Mouse (Mus musculus) MN1 (cell line): ENCODE measurements around the gene Ltbp4.

ENCODE experiments used
- DNase-seq: peaks from one replicate; pipeline ENCODE4 v3.0.0-alpha.2; 2016; ENCODE audit warnings: low spot score

The Ltbp4 gene

GRCm38 (mm10) chr7:27355745-27356240, 18.3 kb upstream of the Ltbp4 start, which contains the start of gene Shkbp1:
Shkbp1 (minus strand) TSS chr7:27356019.
- DNase-seq: peak; percentile 88

GRCm38 (mm10) chr7:27355261-27355660, 17.8 kb upstream of the Ltbp4 start:
- no peak for DNase-seq

- no peak for DNase-seq
Measured at GRCm38 (mm10) chr7:27354783-27355182, 17.3 kb upstream of the Ltbp4 start.

- peak; percentile 25 for DNase-seq
Measured at GRCm38 (mm10) chr7:27354144-27354543, 16.7 kb upstream of the Ltbp4 start.

- DNase-seq: no peak
Measured at GRCm38 (mm10) chr7:27345444-27345843, 8.0 kb upstream of the Ltbp4 start.

GRCm38 (mm10) chr7:27342595-27342994, 5.1 kb upstream of the Ltbp4 start:
- DNase-seq: no peak

GRCm38 (mm10) chr7:27339519-27339918, 2.0 kb upstream of the Ltbp4 start:
- DNase-seq: peak; percentile 58

- DNase-seq: peak; percentile 16
Measured at GRCm38 (mm10) chr7:27339114-27339513, 1.6 kb upstream of the Ltbp4 start.

GRCm38 (mm10) chr7:27335928-27336823, 1.3 kb downstream of the Ltbp4 start:
- DNase-seq: peak; percentile 92

- DNase-seq: peak; percentile 56
Measured at GRCm38 (mm10) chr7:27335011-27335720, 2.3 kb downstream of the Ltbp4 start.

- DNase-seq: peak; percentile 58
Measured at GRCm38 (mm10) chr7:27334405-27334911, 3.0 kb downstream of the Ltbp4 start.

- peak; percentile 55 for DNase-seq
Measured at GRCm38 (mm10) chr7:27333316-27333941, 4.1 kb downstream of the Ltbp4 start.

- peak; percentile 90 for DNase-seq
Measured at GRCm38 (mm10) chr7:27332353-27333199, 4.9 kb downstream of the Ltbp4 start.

GRCm38 (mm10) chr7:27331854-27332253, 5.6 kb downstream of the Ltbp4 start:
- DNase-seq: no peak

- DNase-seq: no peak
Measured at GRCm38 (mm10) chr7:27331541-27331851, 6.0 kb downstream of the Ltbp4 start.

GRCm38 (mm10) chr7:27330709-27331540, 6.6 kb downstream of the Ltbp4 start:
- DNase-seq: no peak

GRCm38 (mm10) chr7:27329981-27330380, 7.5 kb downstream of the Ltbp4 start:
- no peak for DNase-seq

- no peak for DNase-seq
Measured at GRCm38 (mm10) chr7:27329326-27329947, 8.1 kb downstream of the Ltbp4 start.

GRCm38 (mm10) chr7:27328648-27329047, 8.8 kb downstream of the Ltbp4 start:
- DNase-seq: no peak

- DNase-seq: no peak
Measured at GRCm38 (mm10) chr7:27328161-27328560, 9.3 kb downstream of the Ltbp4 start.
